Mouse (Mus musculus) gastrocnemius, postnatal 14 days (tissue): ENCODE data around the gene Tbx10. TPM values are rescaled to one million over a fixed set of nuclear protein-coding genes. Genes with fewer than 3 reads are reported as not detected.
"Not testable (repeated sequence)": the region's sequence is repeated elsewhere in the genome, so short reads cannot be mapped to it uniquely, and the experiment has no call there.

Experiments
- DNase-seq: peaks from one replicate; pipeline ENCODE4 v3.0.0; 2021; ENCODE audit warnings: mixed read lengths
- intact Hi-C: fragments of 180-260 bp; cut with DNase I; formaldehyde crosslinking; loops from one replicate; pipeline ENCODE4 v1.15.1; 2025; ENCODE audit warnings: low total_unique reads
- total RNA-seq, 2 experiments: library from RNA; stranded (reverse); gene quantifications; 2 replicates each; pipeline ENCODE4 v1.2.3; 2021

Tbx10 gene
- total RNA-seq, 2 experiments from 2014 or later: not detected

- no peak for DNase-seq
- intact Hi-C loops: no loop called here
Observed at GRCm38 (mm10) chr19:3972229-3972628, 20.3 kb upstream of the Tbx10 start, which contains the start of gene Aldh3b2. TSS of gene Aldh3b2 (plus strand) at chr19:3972328.

GRCm38 (mm10) chr19:3974608-3975007 is 17.9 kb upstream of the Tbx10 start:
- intact Hi-C loops, DNase-seq: not testable (repeated sequence)

- no peak for DNase-seq
- intact Hi-C loops: no loop called here
Observed at GRCm38 (mm10) chr19:3975866-3976265, 16.7 kb upstream of the Tbx10 start.

- intact Hi-C loops: loop anchor here (2.0 kb wide), 1 partner anchor 34 kb away; no protein-coding TSS in a partner anchor
- peak; percentile 75 for DNase-seq
Observed at GRCm38 (mm10) chr19:3980309-3980708, 12.2 kb upstream of the Tbx10 start.

- no peak for DNase-seq
- intact Hi-C loops: loop anchor here (2.0 kb wide), 1 partner anchor 34 kb away; no protein-coding TSS in a partner anchor
Observed at GRCm38 (mm10) chr19:3980917-3981316, 11.6 kb upstream of the Tbx10 start.

- intact Hi-C loops: no loop called here
- DNase-seq: no peak
Observed at GRCm38 (mm10) chr19:3983527-3984200, 8.9 kb upstream of the Tbx10 start.

- intact Hi-C loops: no loop called here
- DNase-seq: no peak
Observed at GRCm38 (mm10) chr19:3985261-3985681, 7.3 kb upstream of the Tbx10 start.

GRCm38 (mm10) chr19:3986334-3986733 is 6.2 kb upstream of the Tbx10 start, which contains the start of gene Acy3:
TSS of gene Acy3 (plus strand) at chr19:3986570.
- intact Hi-C loops: no loop called here
- peak; percentile 86 for DNase-seq

GRCm38 (mm10) chr19:3988066-3988465 is 4.5 kb upstream of the Tbx10 start:
- intact Hi-C loops: no loop called here
- DNase-seq: no peak

GRCm38 (mm10) chr19:3988750-3989149 is 3.8 kb upstream of the Tbx10 start:
- intact Hi-C loops: no loop called here
- DNase-seq: no peak

- no peak for DNase-seq
- intact Hi-C loops: no loop called here
Observed at GRCm38 (mm10) chr19:3990804-3991203, 1.7 kb upstream of the Tbx10 start.

- intact Hi-C loops: no loop called here
- no peak for DNase-seq
Observed at GRCm38 (mm10) chr19:3991562-3991961, 990 bp upstream of the Tbx10 start.

- no peak for DNase-seq
- intact Hi-C loops: no loop called here
Observed at GRCm38 (mm10) chr19:3991966-3992365, 586 bp upstream of the Tbx10 start.

GRCm38 (mm10) chr19:3994932-3995331 is 2.4 kb downstream of the Tbx10 start:
- intact Hi-C loops: no loop called here
- DNase-seq: no peak

- intact Hi-C loops: no loop called here
- DNase-seq: no peak
Observed at GRCm38 (mm10) chr19:3995505-3995904, 3.0 kb downstream of the Tbx10 start.

- DNase-seq: no peak
- intact Hi-C loops: no loop called here
Observed at GRCm38 (mm10) chr19:3996106-3996505, 3.6 kb downstream of the Tbx10 start.

GRCm38 (mm10) chr19:3996747-3997146 is 4.2 kb downstream of the Tbx10 start:
- intact Hi-C loops: no loop called here
- DNase-seq: no peak

GRCm38 (mm10) chr19:3997231-3997630 is 4.7 kb downstream of the Tbx10 start:
- intact Hi-C loops: no loop called here
- no peak for DNase-seq

- DNase-seq: no peak
- intact Hi-C loops: no loop called here
Observed at GRCm38 (mm10) chr19:3998335-3998734, 5.8 kb downstream of the Tbx10 start.

- intact Hi-C loops: no loop called here
- no peak for DNase-seq
Observed at GRCm38 (mm10) chr19:3999121-3999730, 6.7 kb downstream of the Tbx10 start.
